Mouse (Mus musculus): ENCODE measurements at regions not wholly inside any gene's neighbourhood (a gene's known extent, or its start where the extent isn't known, plus 50 kb on each side); places are given as distances from the start of the nearest gene placed in this dataset.

DNA sequence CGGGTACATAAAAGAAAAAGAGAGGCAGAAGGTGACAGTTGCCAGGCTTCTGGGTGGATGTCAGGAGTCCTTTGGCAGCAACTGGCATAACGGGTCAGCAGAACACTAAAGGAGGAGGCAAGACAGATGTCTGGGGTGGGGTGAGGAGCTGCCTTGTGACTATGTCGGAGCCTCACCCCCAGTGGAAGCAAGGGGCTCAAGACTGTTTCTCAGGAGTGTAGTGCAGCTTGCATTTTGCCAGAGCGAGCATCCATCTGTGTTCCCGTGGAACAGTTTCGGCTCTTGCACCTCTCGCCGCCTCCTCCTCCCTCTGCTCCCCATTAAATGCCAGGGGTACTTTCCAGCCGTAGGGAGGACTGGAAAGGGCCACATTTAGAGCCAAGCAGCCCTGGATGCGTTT lies 67.6 kb downstream of the Zbtb18 start:
- no peak for TF ChIP-seq CTCF (conservative IDR thresholded peaks at IDR 0.05; ENCODE audit: low read length)
- TF ChIP-seq POU5F1 (IDR thresholded peaks at IDR 0.05; ENCODE audit: borderline replicate concordance, low read length): no peak

Data from E14TG2a.4 (cell line).